Mouse (Mus musculus): ENCODE data around the gene Dennd1a. TPM values are rescaled to one million over a fixed set of nuclear protein-coding genes. Genes with fewer than 3 reads are reported as not detected.

Gene Dennd1a
- polyA plus RNA-seq, 1 experiment from 2014 or later: 8.6 TPM

GRCm38 (mm10) chr2:38051485-38052085, 235.6 kb downstream of the Dennd1a start:
- no peak overlapping the region for H3K9ac ChIP-seq (replicated peaks; ENCODE audit: low read length)
- no peak overlapping the region for H3K4me3 ChIP-seq (ENCODE audit: low read depth, low read length)
- no peak overlapping the region for H3K27ac ChIP-seq (replicated peaks; ENCODE audit: low read depth, low read length)

DNA sequence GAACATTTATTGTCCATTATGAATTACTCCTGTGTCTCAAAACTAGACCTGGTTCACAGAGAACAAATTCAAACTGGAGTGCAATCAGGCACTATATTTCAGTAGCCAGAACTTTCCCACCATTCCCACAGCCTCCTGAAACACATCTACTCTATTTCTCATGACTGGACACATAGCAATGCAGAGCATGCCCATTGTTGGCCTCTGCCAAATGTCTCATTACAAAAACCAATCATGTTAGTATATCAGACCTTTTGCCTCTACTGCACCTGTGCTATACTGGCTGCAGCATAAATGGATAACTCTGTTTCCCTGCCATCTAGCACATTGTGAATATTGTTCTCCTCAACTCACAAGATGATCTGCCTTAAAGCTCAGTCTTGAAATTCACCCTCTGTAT, 238.2 kb downstream of the Dennd1a start:
- ATAC-seq (replicated peaks; ENCODE audit: insufficient number of reproducible peaks, low FRiP score, low TSS enrichment, low read depth): no peak
- Histone ChIP-seq H3K36me3 (replicated peaks; ENCODE audit: control insufficient read depth, insufficient read depth, low read depth, low read length) (no peaks in the 10 kb centered on the region), H3K27ac (replicated peaks; ENCODE audit: low read depth, low read length) (no peak overlapping the region), H3K9ac (replicated peaks; ENCODE audit: low read length) (no peak overlapping the region), H3K9me3 (replicated peaks; ENCODE audit: control insufficient read depth, low read length) (no peaks in the 10 kb centered on the region), H3K4me1 (ENCODE audit: control insufficient read depth, insufficient read depth, low read length) (no peaks in the 10 kb centered on the region), H3K27me3 (ENCODE audit: control insufficient read depth, insufficient read depth, low read length) (no peaks in the 10 kb centered on the region), H3K4me2 (ENCODE audit: low read depth, low read length) (no peak overlapping the region), H3K4me3 (ENCODE audit: low read depth, low read length) (no peak overlapping the region)
- DNase-seq (ENCODE audit: low spot score): no peak

More at GRCm38 (mm10) chr2:38051485-38052085, 235.6 kb downstream of the Dennd1a start:
- no peaks in the 10 kb centered on the region for H3K4me1 ChIP-seq (ENCODE audit: control insufficient read depth, insufficient read depth, low read length)
- no peak for ATAC-seq (replicated peaks; ENCODE audit: insufficient number of reproducible peaks, low FRiP score, low TSS enrichment, low read depth)
- H3K4me2 ChIP-seq (ENCODE audit: low read depth, low read length): no peak overlapping the region
- WGBS: 60% methylated on average over 1 of the region's 1 CpGs
- H3K36me3 ChIP-seq (replicated peaks; ENCODE audit: control insufficient read depth, insufficient read depth, low read depth, low read length): no peaks in the 10 kb centered on the region
- H3K27me3 ChIP-seq (ENCODE audit: control insufficient read depth, insufficient read depth, low read length): no peaks in the 10 kb centered on the region
- no peaks in the 10 kb centered on the region for H3K9me3 ChIP-seq (replicated peaks; ENCODE audit: control insufficient read depth, low read length)
- no peak for DNase-seq (ENCODE audit: low spot score)

- 68% methylated on average over 4 of the region's 4 CpGs for WGBS
- DNase-seq (ENCODE audit: low spot score): no peak
- H3K9me3 ChIP-seq (replicated peaks; ENCODE audit: control insufficient read depth, low read length): no peaks in the 10 kb centered on the region
- no peaks in the 10 kb centered on the region for H3K36me3 ChIP-seq (replicated peaks; ENCODE audit: control insufficient read depth, insufficient read depth, low read depth, low read length)
- H3K27me3 ChIP-seq (ENCODE audit: control insufficient read depth, insufficient read depth, low read length): no peaks in the 10 kb centered on the region
- no peaks in the 10 kb centered on the region for H3K4me1 ChIP-seq (ENCODE audit: control insufficient read depth, insufficient read depth, low read length)
- no peak overlapping the region for H3K4me2 ChIP-seq (ENCODE audit: low read depth, low read length)
- ATAC-seq (replicated peaks; ENCODE audit: insufficient number of reproducible peaks, low FRiP score, low TSS enrichment, low read depth): no peak
- no peak overlapping the region for H3K27ac ChIP-seq (replicated peaks; ENCODE audit: low read depth, low read length)
- no peak overlapping the region for H3K4me3 ChIP-seq (ENCODE audit: low read depth, low read length)
- H3K9ac ChIP-seq (replicated peaks; ENCODE audit: low read length): no peak overlapping the region
These were observed 241.9 kb downstream of the Dennd1a start for GRCm38 (mm10) chr2:38045286-38045685.

DNA sequence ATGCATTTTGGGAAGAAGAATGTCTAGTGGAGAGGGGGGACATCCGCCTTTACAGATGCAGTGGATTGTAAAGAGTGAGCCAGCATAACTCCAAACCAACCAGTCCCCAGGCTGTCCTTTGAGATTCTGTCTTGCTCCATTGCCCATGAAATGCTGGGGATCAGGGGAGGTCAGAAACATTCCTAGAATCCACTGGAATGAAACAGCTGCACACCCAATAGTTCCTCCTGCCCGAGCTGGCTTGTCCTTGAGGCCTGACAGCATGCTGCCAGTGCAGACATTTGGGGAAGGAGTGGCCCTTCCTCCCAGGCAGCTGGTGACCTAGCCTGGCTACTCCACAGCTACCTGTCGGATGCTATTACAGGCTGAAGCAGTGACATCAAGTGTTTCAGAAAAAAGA, 246.3 kb downstream of the Dennd1a start:
- no peak; the same call in 1 of the 2 replicates for ATAC-seq (replicated peaks; ENCODE audit: insufficient number of reproducible peaks, low FRiP score, low TSS enrichment, low read depth)
- 46% methylated on average over 3 of the region's 3 CpGs for WGBS
- DNase-seq (ENCODE audit: low spot score): peak; percentile 6
- no peaks in the 10 kb centered on the region for H3K27me3 ChIP-seq (ENCODE audit: control insufficient read depth, insufficient read depth, low read length)
- H3K9ac ChIP-seq (replicated peaks; ENCODE audit: low read length): no peak overlapping the region
- H3K4me3 ChIP-seq (ENCODE audit: low read depth, low read length): no peak overlapping the region
- no peaks in the 10 kb centered on the region for H3K4me1 ChIP-seq (ENCODE audit: control insufficient read depth, insufficient read depth, low read length)
- no peaks in the 10 kb centered on the region for H3K36me3 ChIP-seq (replicated peaks; ENCODE audit: control insufficient read depth, insufficient read depth, low read depth, low read length)
- H3K27ac ChIP-seq (replicated peaks; ENCODE audit: low read depth, low read length): no peak overlapping the region
- no peak overlapping the region for H3K4me2 ChIP-seq (ENCODE audit: low read depth, low read length)
- H3K9me3 ChIP-seq (replicated peaks; ENCODE audit: control insufficient read depth, low read length): no peaks in the 10 kb centered on the region

GRCm38 (mm10) chr2:38039621-38040020, 247.6 kb downstream of the Dennd1a start:
- Histone ChIP-seq H3K4me2 (ENCODE audit: low read depth, low read length) (no peak overlapping the region), H3K4me1 (ENCODE audit: control insufficient read depth, insufficient read depth, low read length) (no peaks in the 10 kb centered on the region), H3K27ac (replicated peaks; ENCODE audit: low read depth, low read length) (no peak overlapping the region), H3K9ac (replicated peaks; ENCODE audit: low read length) (no peak overlapping the region), H3K4me3 (ENCODE audit: low read depth, low read length) (no peak overlapping the region), H3K27me3 (ENCODE audit: control insufficient read depth, insufficient read depth, low read length) (no peaks in the 10 kb centered on the region), H3K9me3 (replicated peaks; ENCODE audit: control insufficient read depth, low read length) (no peaks in the 10 kb centered on the region), H3K36me3 (replicated peaks; ENCODE audit: control insufficient read depth, insufficient read depth, low read depth, low read length) (no peaks in the 10 kb centered on the region)
- no peak for ATAC-seq (replicated peaks; ENCODE audit: insufficient number of reproducible peaks, low FRiP score, low TSS enrichment, low read depth)
- 88% methylated on average over 1 of the region's 1 CpGs for WGBS
- no peak for DNase-seq (ENCODE audit: low spot score)

GRCm38 (mm10) chr2:38028317-38028716, 258.9 kb downstream of the Dennd1a start:
- Histone ChIP-seq H3K36me3 (replicated peaks; ENCODE audit: control insufficient read depth, insufficient read depth, low read depth, low read length) (no peaks in the 10 kb centered on the region), H3K27me3 (ENCODE audit: control insufficient read depth, insufficient read depth, low read length) (no peaks in the 10 kb centered on the region), H3K4me1 (ENCODE audit: control insufficient read depth, insufficient read depth, low read length) (no peaks in the 10 kb centered on the region), H3K27ac (replicated peaks; ENCODE audit: low read depth, low read length) (no peak overlapping the region), H3K4me2 (ENCODE audit: low read depth, low read length) (no peak overlapping the region), H3K4me3 (ENCODE audit: low read depth, low read length) (no peak overlapping the region), H3K9me3 (replicated peaks; ENCODE audit: control insufficient read depth, low read length) (no peaks in the 10 kb centered on the region), H3K9ac (replicated peaks; ENCODE audit: low read length) (no peak overlapping the region)
- ATAC-seq (replicated peaks; ENCODE audit: insufficient number of reproducible peaks, low FRiP score, low TSS enrichment, low read depth) (no peak), DNase-seq (ENCODE audit: low spot score) (no peak)
- WGBS: 85% methylated on average over 3 of the region's 3 CpGs

DNA sequence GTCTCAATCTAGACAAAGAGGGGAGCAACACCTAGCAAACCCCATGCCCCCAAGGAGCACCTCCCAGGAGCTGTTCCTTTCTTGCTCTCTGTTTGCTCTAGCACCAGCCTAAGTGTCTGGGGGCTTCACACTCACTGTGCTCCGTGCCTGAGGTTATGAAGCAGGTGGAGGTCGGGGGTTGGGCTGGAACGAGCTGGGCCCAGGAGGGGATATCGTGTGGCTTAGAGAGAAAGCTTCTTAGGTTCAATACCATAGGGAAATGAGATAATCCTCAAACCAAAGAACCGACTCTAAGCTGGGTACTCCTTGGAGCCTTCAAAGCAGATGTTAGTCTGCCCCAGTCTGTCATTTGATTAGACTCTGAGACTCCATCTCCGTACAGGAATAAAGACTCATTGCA, 261.6 kb downstream of the Dennd1a start:
- Histone ChIP-seq H3K9me3 (replicated peaks; ENCODE audit: control insufficient read depth, low read length) (no peaks in the 10 kb centered on the region), H3K9ac (replicated peaks; ENCODE audit: low read length) (no peak overlapping the region), H3K4me3 (ENCODE audit: low read depth, low read length) (no peak overlapping the region), H3K36me3 (replicated peaks; ENCODE audit: control insufficient read depth, insufficient read depth, low read depth, low read length) (no peaks in the 10 kb centered on the region), H3K27me3 (ENCODE audit: control insufficient read depth, insufficient read depth, low read length) (no peaks in the 10 kb centered on the region), H3K27ac (replicated peaks; ENCODE audit: low read depth, low read length) (no peak overlapping the region), H3K4me1 (ENCODE audit: control insufficient read depth, insufficient read depth, low read length) (no peaks in the 10 kb centered on the region), H3K4me2 (ENCODE audit: low read depth, low read length) (no peak overlapping the region)
- ATAC-seq (replicated peaks; ENCODE audit: insufficient number of reproducible peaks, low FRiP score, low TSS enrichment, low read depth) (no peak), DNase-seq (ENCODE audit: low spot score) (no peak)
- 23% methylated on average over 6 of the region's 6 CpGs for WGBS

DNA sequence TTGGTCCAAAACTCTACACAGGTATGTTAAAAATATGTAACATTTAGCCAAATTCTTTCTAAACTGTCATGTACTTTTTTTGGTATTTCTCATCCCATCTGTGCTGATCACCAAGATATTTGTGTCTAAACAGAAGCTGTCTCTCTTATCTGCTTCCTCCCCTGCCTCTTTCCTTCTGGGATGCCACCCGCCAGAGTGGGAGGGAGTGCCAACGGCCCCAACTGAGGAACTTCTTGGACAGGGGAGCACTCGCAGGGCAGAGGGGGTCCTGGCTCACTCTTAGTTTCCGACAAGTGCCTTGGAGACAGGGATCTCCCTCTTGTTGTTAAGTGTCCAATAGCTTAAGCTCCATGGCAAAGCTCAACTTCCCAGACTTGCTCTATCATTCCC, 263.5 kb downstream of the Dennd1a start:
- Histone ChIP-seq H3K4me1 (ENCODE audit: control insufficient read depth, insufficient read depth, low read length) (no peaks in the 10 kb centered on the region), H3K27ac (replicated peaks; ENCODE audit: low read depth, low read length) (no peak overlapping the region), H3K4me2 (ENCODE audit: low read depth, low read length) (no peak overlapping the region), H3K27me3 (ENCODE audit: control insufficient read depth, insufficient read depth, low read length) (no peaks in the 10 kb centered on the region), H3K9ac (replicated peaks; ENCODE audit: low read length) (no peak overlapping the region), H3K9me3 (replicated peaks; ENCODE audit: control insufficient read depth, low read length) (no peaks in the 10 kb centered on the region), H3K4me3 (ENCODE audit: low read depth, low read length) (no peak overlapping the region), H3K36me3 (replicated peaks; ENCODE audit: control insufficient read depth, insufficient read depth, low read depth, low read length) (no peaks in the 10 kb centered on the region)
- ATAC-seq (replicated peaks; ENCODE audit: insufficient number of reproducible peaks, low FRiP score, low TSS enrichment, low read depth): no peak
- 77% methylated on average over 4 of the region's 4 CpGs for WGBS
- no peak for DNase-seq (ENCODE audit: low spot score)

All from embryonic facial prominence, embryonic 11.5 days (tissue).